Mouse (Mus musculus) liver, adult 2 months (tissue): ENCODE results near the gene Art4. TPM values are rescaled to one million over a fixed set of nuclear protein-coding genes. Genes with fewer than 3 reads are reported as not detected.

Experiments
- DNase-seq: peaks from one replicate; pipeline ENCODE4 v3.0.0-alpha.2; 2011; ENCODE audit warnings: low read depth, low spot score; ENCODE audit errors: extremely low read depth
- H3K27ac ChIP-seq: fragments of 200-500 bp; replicated peaks from 2 replicates; pipeline ENCODE4 v1.5.1; 2012; ENCODE audit warnings: low read depth, mild to moderate bottlenecking, control low read depth, inconsistent platforms, low read length; ENCODE audit not compliant: insufficient read depth
- H3K27me3 ChIP-seq: fragments of 200-500 bp; 2 replicates; pipeline ENCODE4 v1.6.1; 2012; ENCODE audit warnings: mild to moderate bottlenecking, moderate library complexity, low read length, inconsistent platforms; ENCODE audit not compliant: control insufficient read depth, insufficient read depth
- H3K36me3 ChIP-seq: fragments of 200-500 bp; 2 replicates; pipeline ENCODE4 v1.6.1; 2012; ENCODE audit warnings: low read length, inconsistent platforms; ENCODE audit not compliant: control insufficient read depth, insufficient read depth
- H3K4me1 ChIP-seq: fragments of 200-500 bp; 2 replicates; pipeline ENCODE4 v1.6.1; 2011; ENCODE audit warnings: low read length; ENCODE audit not compliant: control insufficient read depth, insufficient read depth
- H3K4me3 ChIP-seq: fragments of 200-500 bp; 2 replicates; pipeline ENCODE4 v1.5.1; 2011; ENCODE audit warnings: low read depth, mild to moderate bottlenecking, control low read depth, low read length, moderate library complexity; ENCODE audit not compliant: insufficient read depth
- H3K79me2 ChIP-seq: fragments of 200-500 bp; 2 replicates; pipeline ENCODE4 v1.6.1; 2012; ENCODE audit warnings: inconsistent platforms, mild to moderate bottlenecking, low read length, moderate library complexity; ENCODE audit not compliant: control insufficient read depth, insufficient read depth
- H3K9ac ChIP-seq: fragments of 200-500 bp; 2 replicates; pipeline ENCODE4 v1.6.1; 2012; ENCODE audit warnings: low read depth, mild to moderate bottlenecking, control low read depth, inconsistent platforms, low read length
- CTCF ChIP-seq: fragments of 200-500 bp; IDR thresholded peaks from 2 replicates; pipeline ENCODE4 v1.5.1; 2011; ENCODE audit warnings: low read depth, low read length, control low read depth
- POLR2A ChIP-seq: fragments of 200-500 bp; IDR thresholded peaks from 2 replicates; pipeline ENCODE4 v1.6.1; 2011; ENCODE audit warnings: low read length, control low read depth; ENCODE audit not compliant: insufficient read depth; ENCODE audit errors: extremely low read depth
- WGBS: fragments of 180-500 bp; shearing (Covaris S2); methylation state at CpG from one replicate; pipeline ENCODE4 v1.1.7; 2018; 5-methylcytosine and 5-hydroxymethylcytosine counted together
- polyA plus RNA-seq: library from polyadenylated mRNA; depleted of rRNA; stranded (reverse); fragments of >200 nt; gene quantifications from 2 replicates; pipeline ENCODE4 v1.2.3, GENCODE M21; 2012; rRNA removed
- total RNA-seq: library from RNA; depleted of rRNA; stranded (reverse); fragments of >200 nt; gene quantifications from 2 replicates; pipeline ENCODE4 v1.2.3, GENCODE M21; 2014; rRNA removed

The Art4 gene
- 1.8 and 1.9 TPM in 2 replicates for total RNA-seq
- polyA plus RNA-seq: 0.93 and 1.1 TPM in 2 replicates

GRCm38 (mm10) chr6:136857186-136857872 lies at the start of gene Art4:
Gene Art4 (minus strand): TSS chr6:136857733.
- H3K36me3 ChIP-seq: no peaks in the 10 kb centered on the region
- no peaks in the 10 kb centered on the region for H3K4me1 ChIP-seq
- no peaks in the 10 kb centered on the region for H3K27me3 ChIP-seq
- peak within 1 kb of the TSS; percentile 63 for H3K27ac ChIP-seq
- no peaks in the 10 kb centered on the region for H3K79me2 ChIP-seq
- peak within 1 kb of the TSS; percentile 35; the same call in 1 of the 2 replicates for H3K9ac ChIP-seq
- no peak for DNase-seq
- TF ChIP-seq CTCF: no peak
- no peak for TF ChIP-seq POLR2A
- 61% methylated on average over 18 of the region's 18 CpGs for WGBS
- peak within 1 kb of the TSS; percentile 44 for H3K4me3 ChIP-seq

GRCm38 (mm10) chr6:136906937-136907293 lies 49.4 kb upstream of the Art4 start:
- Histone ChIP-seq H3K27ac (peak overlapping the region; percentile 24), H3K79me2 (no peaks in the 10 kb centered on the region), H3K27me3 (no peaks in the 10 kb centered on the region), H3K4me1 (peaks cover 6% of the 10 kb centered on the region; the same call in 1 of the 2 replicates), H3K4me3 (peak overlapping the region; percentile 22; the same call in 1 of the 2 replicates), H3K36me3 (no peaks in the 10 kb centered on the region), H3K9ac (no peak overlapping the region)
- WGBS: 22% methylated on average over 10 of the region's 10 CpGs
- TF ChIP-seq CTCF (no peak), POLR2A (no peak)
- peak; percentile 73 for DNase-seq

- H3K27me3 ChIP-seq: no peaks in the 10 kb centered on the region
- 43% methylated on average over 19 of the region's 19 CpGs for WGBS
- TF ChIP-seq POLR2A (no peak), CTCF (no peak)
- no peak overlapping the region for H3K9ac ChIP-seq
- peak overlapping the region; percentile 18 for H3K27ac ChIP-seq
- no peaks in the 10 kb centered on the region for H3K36me3 ChIP-seq
- H3K79me2 ChIP-seq: no peaks in the 10 kb centered on the region
- no peak overlapping the region for H3K4me3 ChIP-seq
- no peak for DNase-seq
- peaks cover 6% of the 10 kb centered on the region; the same call in 1 of the 2 replicates for H3K4me1 ChIP-seq
These were observed 48.9 kb upstream of the Art4 start for GRCm38 (mm10) chr6:136906283-136906936.

- no peak overlapping the region for H3K27ac ChIP-seq
- WGBS: 74% methylated on average over 8 of the region's 8 CpGs
- H3K79me2 ChIP-seq: no peaks in the 10 kb centered on the region
- H3K9ac ChIP-seq: no peak overlapping the region
- H3K27me3 ChIP-seq: no peaks in the 10 kb centered on the region
- no peak for DNase-seq
- TF ChIP-seq CTCF: no peak
- no peak for TF ChIP-seq POLR2A
- no peaks in the 10 kb centered on the region for H3K36me3 ChIP-seq
- H3K4me1 ChIP-seq: peaks cover 6% of the 10 kb centered on the region; the same call in 1 of the 2 replicates
- no peak overlapping the region for H3K4me3 ChIP-seq
These were observed 46.4 kb upstream of the Art4 start for GRCm38 (mm10) chr6:136903885-136904470.

- Histone ChIP-seq H3K4me3 (no peak overlapping the region), H3K27me3 (no peaks in the 10 kb centered on the region), H3K4me1 (peaks cover 6% of the 10 kb centered on the region; the same call in 1 of the 2 replicates), H3K36me3 (no peaks in the 10 kb centered on the region), H3K9ac (no peak overlapping the region), H3K79me2 (no peaks in the 10 kb centered on the region), H3K27ac (no peak overlapping the region)
- no peak for DNase-seq
- WGBS: 87% methylated on average over 9 of the region's 9 CpGs
- TF ChIP-seq POLR2A: no peak
- TF ChIP-seq CTCF: no peak
These were observed 45.0 kb upstream of the Art4 start for GRCm38 (mm10) chr6:136902527-136902926.
